Mouse (Mus musculus): Measurements from ENCODE around the gene Zfp369. TPM values are rescaled to one million over a fixed set of nuclear protein-coding genes. Genes with fewer than 3 reads are reported as not detected.
"Not testable (repeated sequence)": the region's sequence is repeated elsewhere in the genome, so short reads cannot be mapped to it uniquely, and the experiment has no call there.

Gene Zfp369
- total RNA-seq (2021) = 10 to 100 TPM; 63.2 to 64.2 TPM

DNA sequence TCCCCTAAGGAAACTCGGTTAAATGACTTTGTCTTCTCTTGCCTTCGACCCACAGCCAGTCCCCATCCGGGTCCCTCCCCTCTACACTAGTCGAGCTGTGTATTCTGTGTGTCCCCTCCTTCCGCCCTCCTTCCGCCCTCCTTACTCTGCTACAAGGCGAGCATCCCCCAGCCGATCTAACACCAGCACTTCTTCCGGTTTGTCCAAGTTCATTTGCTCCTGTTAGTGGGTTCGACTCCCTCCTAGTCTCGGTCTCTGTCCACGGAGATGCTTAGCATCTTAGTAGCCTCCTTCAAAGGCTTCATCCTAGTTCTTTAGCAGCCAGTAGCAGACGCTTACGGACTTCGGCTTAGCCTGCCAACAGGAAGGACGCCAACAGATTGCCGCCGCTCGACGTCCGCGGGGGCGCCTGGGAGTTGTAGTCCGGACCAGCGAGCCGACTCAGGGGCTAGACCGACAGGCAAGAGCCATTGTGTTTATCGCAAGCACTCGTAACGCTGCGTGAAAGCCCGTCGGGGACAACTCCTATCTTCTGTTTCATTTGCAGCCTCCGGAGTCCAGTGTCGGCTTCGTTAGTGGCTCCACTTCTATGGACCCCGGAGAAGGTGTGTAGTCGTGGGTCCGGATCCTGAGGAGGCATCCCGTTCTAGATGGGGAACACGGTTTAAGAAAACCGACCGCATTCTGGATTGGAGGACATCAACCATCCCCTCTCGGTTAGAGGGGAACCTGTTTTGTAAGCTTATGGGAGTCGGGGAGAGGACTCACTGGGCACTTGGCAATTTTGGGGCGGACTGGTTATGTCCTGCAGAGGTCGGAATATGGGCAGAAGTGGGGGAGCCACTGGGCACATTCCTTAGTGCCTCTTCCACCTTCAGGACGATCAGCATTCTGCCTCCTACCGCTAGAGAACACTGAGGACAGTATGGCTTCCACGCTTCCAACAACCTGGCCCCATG, at the start of gene Zfp369:
Zfp369 (plus strand) TSS at position 432 of the 959 bp plus-strand sequence.
- DNase-seq (ENCODE audit: extremely low spot score in 1 of 2, low spot score in 1 of 2) = peak; percentile 87 to 91

DNA sequence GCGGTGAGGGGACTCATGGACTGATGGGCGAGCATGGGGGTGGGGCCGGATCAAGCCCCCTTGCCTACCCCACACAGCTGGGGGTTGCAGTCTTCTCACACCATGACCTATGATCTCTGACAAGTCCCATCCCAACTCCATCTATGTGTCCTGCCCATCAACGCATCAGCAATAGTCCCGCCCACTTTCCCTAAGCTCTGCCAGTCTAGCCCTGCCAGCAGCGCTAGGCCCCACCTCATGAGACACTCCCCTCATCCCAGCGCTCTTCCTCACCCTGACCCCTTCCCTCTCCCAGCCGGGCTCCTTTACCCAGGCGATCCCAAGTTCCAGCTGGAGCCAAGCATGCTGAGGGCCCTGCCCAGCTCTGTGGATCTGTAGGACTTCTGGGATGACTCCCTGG, 41.4 kb upstream of the Zfp369 start:
- no peak for DNase-seq (ENCODE audit: extremely low spot score in 1 of 2, low spot score in 1 of 2)

DNA sequence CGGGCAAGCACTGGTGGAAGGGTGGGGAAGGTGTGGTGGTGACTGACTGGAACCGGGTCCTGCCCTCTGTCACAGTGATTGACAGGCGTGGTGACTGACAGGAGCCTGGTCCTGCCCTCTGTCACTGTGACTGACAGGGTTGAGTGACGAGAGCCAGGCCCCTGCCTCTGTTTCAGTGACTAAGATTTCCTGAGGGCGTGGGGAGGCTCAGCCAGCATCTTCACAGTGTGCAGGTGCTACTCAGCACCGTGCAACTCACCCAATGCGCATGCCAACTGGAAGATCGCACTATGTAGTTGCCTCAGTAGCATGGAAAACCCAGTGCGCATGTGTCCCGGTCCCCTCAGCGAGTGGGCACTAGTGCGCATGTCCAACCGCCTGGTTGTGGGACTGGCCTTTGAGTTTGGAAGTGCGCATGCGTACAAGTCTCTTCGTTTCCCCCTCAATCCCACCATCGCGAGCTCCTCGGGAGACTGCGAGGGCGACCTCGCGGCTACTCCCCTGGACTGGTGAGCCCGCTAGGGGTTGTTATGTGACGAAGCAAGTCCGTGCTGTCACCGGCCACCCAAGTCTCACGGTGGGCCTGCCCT, 38.0 kb upstream of the Zfp369 start:
- DNase-seq (ENCODE audit: extremely low spot score in 1 of 2, low spot score in 1 of 2) = peak; percentile 95 to 98

DNA sequence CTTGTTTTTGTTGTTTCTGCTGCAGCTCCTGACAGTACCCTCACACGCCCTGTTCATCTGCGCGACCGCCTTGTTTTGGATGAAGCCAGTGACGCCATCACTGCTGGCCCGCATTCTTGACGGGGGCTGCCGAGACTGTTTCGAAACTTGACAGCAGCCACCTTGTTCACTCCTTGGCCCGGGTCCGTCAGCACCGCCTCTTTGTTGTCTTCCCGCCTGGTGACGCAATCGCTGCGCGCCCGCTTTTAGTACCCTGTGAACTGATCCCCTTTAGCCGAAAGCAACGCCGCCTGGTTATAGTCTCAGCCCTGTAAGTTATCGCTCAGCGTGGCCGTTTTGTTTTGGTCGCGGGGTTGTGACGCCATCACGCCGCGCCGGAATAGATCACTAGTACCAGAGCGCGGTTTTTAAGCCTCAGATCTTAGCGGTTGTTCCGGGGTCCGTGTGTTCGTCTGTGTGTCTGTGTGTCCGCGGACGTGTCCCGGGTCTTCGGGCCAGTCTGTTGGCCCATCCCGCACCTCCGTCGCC, 37.5 kb upstream of the Zfp369 start:
- peak; percentile 97 to 98 for DNase-seq (ENCODE audit: extremely low spot score in 1 of 2, low spot score in 1 of 2)

DNA sequence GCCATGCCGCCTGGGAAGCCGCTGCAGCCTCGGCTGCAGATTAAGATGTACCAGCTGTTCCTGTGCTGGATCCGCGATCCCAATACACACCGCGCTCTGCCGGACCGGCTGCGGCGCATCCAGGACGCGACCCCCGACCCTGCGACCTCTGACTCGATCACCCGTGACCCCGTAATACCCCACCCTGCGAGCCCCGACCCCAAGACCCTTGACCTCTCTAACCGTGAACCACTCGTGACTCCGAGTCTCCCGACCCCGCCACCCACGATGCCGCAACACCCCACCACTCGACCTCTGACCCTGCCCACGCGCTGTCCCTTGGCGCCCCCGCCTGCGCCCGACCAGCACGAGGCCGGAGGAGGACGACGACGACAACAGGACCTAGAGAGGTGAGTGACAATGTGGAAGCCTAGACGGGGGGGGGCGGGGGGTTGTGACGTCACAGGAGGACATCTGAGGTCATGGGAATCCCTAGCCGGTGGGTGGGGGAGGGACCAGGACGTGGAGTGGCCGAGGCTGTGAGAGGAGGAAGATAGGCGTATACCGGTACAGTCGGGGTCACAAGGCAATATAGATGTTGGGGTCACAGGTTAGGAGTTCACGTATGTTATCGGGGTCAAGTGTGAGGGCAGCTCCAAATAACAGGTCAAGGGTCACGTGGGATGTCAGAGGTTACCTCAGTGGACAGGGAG, 36.8 kb upstream of the Zfp369 start:
- DNase-seq (ENCODE audit: extremely low spot score in 1 of 2, low spot score in 1 of 2) = no peak

DNA sequence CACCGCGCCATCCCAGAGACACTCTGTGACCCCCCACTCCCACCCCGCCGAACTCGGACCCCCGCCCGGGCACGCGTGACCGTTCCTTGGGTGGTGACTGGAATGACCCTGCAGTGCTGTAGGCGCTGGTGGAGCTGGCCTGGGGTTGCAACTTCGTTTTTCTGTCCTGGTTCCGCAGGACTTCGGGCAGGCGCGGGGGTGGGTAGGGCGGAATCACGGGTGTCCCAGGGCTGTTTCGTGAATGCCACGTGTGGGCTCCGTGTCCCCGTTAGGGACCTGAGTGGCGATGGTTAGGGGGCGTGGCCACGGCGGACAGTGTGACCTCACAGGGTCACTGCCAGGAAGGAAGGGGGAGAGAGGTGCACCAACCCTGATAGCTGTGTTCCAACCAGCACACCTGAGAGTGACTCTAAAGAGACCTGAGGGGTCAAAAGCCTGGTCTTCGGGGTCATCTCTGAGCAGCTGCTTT, 36.3 kb upstream of the Zfp369 start:
- DNase-seq (ENCODE audit: extremely low spot score in 1 of 2, low spot score in 1 of 2) = no peak

DNA sequence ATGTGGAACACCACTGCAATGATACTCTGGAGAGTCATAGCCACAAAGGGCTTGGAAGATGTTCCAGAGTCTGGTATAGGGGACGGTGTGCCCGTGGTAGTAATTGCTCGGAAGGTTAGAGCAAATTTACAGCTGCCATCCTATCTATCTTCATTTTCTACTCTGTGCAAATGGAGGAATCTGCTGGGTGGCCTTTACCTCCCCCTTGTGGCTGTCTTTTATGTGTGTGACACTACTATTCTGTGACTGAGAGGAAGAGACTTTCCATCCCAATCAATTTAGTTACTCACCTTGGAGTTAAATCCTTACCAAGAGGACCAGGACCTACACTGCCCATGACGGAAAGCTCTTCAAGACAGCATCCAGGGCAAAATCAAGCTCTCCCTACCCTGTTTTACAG, 35.3 kb upstream of the Zfp369 start:
- DNase-seq (ENCODE audit: extremely low spot score in 1 of 2, low spot score in 1 of 2) = no peak

DNA sequence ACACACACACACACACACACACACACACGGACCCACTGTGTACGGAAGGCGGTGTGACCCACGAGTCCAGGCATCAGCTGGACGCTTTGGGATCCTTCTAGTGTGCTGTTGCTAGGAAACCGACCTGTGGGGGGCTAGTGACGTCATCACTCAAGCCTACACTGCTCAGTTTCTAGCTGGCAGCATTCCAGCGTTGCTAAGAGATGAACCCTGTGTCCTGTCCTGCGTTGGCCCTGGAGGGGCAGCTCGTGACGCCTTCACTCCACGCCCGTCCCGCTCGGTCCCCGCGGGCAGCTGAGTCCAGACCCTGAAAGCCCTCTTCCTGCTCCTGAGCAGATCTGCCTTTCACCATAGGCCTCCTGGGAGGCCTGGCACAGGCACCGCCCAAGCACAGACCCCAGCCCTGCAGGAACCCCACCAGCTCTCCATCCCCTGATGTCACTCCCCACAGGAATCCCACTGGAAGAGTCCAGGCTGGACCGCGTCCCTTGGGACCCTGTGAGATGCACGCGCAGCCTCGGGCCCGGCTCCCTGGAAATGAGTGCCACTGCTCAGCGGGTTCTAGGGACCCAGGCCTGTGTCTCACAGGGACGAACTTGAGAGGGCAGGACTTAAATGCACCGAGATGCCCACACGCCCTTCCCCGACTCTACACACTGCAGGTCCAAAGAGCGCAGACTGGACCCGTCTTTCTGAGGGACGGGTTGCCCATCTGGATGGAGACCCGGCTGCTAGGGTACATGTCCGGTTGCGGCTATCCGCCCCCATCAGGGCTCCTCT, 20.2 kb upstream of the Zfp369 start:
- DNase-seq (ENCODE audit: extremely low spot score in 1 of 2, low spot score in 1 of 2) = peak; percentile 54 to 56

DNA sequence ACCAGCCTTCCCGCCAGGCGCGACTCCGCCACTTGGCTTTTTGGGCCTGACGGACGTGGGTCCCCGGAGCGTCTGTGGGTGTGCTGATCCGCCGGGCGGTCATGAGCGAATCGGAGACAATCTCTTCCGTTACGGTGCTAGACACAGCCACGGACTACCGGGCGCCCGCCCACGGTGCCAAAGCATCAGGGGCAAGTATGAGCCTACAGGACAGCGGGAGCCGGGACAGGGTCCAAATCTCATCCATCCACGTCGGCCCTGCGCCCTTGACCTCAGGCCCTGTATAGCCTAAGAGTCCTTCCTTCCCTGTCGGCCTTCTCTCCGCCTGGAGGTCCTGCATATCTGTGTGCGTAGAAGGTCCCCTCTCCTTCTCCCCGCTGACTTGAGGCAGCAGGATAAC, 19.4 kb upstream of the Zfp369 start, which contains the start of gene Gm10775:
Gm10775 (plus strand) TSS at position 301 of the 400 bp plus-strand sequence.
- no peak for DNase-seq (ENCODE audit: extremely low spot score in 1 of 2, low spot score in 1 of 2)

DNA sequence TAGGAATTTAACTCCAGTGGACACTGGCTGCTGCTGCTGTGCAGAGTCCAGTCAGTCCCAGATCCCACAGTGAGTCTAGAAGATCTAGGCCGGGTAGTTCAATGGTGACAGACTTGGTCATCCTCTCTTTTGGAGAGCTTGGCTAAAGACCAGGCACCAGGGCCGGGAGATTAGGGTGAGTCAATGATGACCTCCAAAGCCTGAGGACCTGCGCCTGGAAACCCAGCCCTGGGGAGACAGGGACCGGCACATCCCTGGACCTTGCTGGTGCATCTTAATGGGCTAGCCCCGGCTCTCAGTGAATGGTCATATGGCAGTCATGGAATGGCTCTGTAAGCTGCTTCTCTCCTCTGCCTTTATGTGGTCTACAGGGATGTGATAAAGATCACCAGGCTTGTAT, 16.5 kb upstream of the Zfp369 start:
- DNase-seq (ENCODE audit: extremely low spot score in 1 of 2, low spot score in 1 of 2) = no peak

DNA sequence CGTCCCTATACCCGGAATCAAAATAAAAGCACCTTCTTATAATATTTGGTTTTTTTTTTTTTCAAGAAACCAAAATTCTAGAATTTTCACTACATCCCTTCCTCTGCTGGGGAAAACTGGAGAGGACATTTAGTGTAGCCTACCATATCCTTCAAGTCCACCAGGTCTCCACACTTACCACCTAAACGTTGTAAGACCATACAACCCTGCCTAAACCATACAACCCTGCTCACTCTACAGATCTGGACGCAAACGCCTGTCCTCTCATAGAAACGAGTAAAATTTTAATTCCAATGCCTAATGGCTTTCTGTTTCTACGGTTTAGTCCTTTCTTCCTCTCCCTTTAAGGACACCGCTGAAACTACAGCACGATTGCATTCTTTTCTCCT, 626 bp upstream of the Zfp369 start:
- no peak for DNase-seq (ENCODE audit: extremely low spot score in 1 of 2, low spot score in 1 of 2)

DNA sequence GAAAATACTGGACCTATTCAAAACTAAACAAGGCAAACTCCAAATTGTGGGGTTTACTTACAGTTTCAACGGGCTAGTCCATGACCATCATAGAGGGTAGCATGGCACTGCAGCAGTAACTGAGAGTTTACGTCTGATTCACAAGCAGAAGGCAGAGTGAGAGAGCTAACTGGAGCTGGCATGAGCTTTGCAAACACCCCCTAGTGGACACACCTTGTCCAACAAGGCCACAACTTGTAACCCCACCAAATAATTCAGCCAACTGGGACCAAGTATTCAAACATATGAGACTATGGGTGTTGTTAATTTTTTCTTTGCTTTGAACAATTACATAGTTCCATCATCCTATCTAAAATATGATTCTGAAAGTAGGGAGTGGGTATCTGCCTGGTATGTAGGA, 8.2 kb downstream of the Zfp369 start:
- DNase-seq (ENCODE audit: extremely low spot score in 1 of 2, low spot score in 1 of 2) = no peak

DNA sequence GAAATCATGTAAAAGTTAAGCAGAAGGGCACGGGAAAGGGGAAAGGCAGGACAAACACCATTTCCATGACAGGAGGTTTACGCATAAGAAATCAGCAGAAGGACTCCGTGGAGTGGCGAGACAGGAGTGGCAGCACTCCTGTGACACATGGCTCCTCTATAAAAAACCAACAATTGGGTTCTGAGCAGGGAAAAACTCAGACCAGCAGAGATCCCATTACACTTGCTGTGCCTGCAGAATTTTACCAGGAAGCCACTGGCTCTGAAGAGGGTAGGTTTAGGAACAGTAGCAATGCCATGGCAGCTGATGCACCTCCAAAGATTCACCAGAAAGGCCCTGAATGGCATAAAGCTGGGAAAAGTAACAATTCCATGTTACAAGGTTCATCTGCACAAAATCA, 17.7 kb downstream of the Zfp369 start:
- no peak for DNase-seq (ENCODE audit: extremely low spot score in 1 of 2, low spot score in 1 of 2)

DNA sequence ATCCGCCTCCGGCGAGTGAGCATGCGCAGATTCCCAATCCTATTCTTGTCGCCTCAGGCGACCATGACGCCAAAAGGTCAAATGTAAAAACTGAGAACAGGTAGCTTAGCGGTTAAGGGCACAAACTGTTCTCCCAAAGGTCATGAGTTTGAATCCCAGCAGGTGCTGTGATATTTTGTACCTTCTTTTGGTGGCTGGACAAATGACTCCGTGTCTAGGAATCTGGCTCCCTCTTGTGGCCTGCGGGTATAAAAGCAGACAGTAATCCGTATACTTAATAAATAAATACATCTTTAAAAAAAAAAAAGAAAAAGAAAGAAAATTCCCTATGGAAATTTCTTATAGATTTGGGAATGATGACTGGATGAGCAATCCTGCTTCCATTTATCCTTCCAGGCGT, 32.2 kb downstream of the Zfp369 start:
- peak; percentile 11 to 50 for DNase-seq (ENCODE audit: extremely low spot score in 1 of 2, low spot score in 1 of 2)

DNA sequence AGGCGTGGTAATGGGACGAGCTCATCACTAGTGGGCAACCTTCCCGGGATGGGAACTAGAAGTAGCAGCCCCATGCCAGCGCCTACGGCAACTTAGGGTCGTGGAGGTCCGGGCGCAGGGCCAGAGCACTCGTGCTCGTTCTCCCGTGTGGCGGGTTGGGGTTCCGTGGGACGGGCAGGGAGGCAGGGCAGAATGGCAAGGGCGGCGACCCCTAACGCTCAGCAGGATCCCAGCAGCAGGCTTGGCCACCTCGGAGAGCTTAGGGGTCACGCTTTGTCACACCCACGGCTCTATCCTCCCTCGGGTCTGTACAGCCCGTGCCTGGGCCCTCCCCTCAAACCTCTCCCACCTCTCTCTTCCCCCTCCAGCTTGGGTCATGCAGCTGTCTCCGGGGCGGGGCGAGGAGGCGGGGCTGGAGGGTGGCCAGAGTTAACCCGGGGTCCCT, 32.7 kb downstream of the Zfp369 start:
- DNase-seq (ENCODE audit: extremely low spot score in 1 of 2, low spot score in 1 of 2) = peak in 1 of 2 experiments; percentile 6

DNA sequence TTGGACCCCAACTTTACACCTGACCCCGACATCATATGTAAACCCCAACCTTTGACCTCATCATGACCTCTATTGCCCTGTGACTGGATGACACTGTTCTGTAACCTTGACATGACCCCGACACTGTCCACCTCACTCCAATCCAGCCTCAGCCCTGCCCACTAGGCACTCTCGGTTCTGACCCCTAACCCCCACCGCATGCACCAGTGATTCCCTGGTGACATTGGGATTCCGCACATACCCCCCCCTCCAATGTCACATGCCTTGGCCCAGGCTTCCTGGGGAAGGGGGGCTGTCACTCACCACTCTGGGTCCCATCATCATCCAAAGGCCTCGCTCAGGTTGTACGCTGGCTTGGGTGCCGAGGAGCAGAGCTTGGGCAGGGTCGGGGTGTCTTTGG, 33.2 kb downstream of the Zfp369 start:
- DNase-seq (ENCODE audit: extremely low spot score in 1 of 2, low spot score in 1 of 2) = no peak

DNA sequence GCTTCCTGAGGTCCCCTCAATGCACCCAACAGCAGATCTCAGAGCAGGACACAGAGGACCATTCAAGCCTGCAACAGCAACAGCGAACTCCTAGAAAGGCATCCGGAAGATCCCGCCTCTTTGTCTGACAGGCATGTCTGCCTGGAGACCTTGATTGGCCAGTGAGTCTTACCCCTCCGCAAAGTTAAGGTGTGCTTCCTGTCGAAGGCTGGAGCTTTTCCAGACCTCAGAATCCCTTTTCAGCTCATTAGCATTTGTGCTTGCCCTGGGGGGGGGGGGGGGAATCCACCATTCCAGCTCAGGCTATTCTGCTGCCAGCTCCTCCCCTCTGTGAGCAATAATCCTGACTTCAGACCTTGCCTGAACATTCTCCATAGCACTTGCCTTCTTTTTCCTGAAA, 69.9 kb downstream of the Zfp369 start:
- not testable (repeated sequence) for DNase-seq (ENCODE audit: extremely low spot score in 1 of 2, low spot score in 1 of 2)

DNA sequence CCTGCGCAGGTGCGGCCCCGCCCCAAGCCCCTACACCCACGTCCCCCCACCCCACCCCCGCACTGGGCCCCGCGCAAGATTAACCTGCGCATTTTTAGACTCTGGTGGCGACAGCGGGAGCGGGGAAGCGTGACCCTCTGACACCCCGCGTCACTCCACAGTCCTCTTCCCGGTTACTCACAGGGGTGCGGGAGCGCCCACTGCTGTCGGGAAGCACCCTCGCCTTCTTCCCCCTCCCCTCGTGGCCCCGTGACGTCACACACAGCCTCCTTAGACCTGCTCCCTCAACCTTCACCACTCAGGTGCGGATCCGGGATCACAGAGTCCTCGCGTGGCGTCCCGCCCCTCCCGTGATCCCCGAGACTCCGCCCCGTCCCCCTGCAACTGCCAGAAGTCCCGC, 73.2 kb downstream of the Zfp369 start:
- not testable (repeated sequence) for DNase-seq (ENCODE audit: extremely low spot score in 1 of 2, low spot score in 1 of 2)

All from layer of hippocampus, postnatal 25 days (tissue).